Mouse (Mus musculus) lung, embryonic 16.5 days (tissue): Measurements from ENCODE around the gene Castor2. TPM values are rescaled to one million over a fixed set of nuclear protein-coding genes. Genes with fewer than 3 reads are reported as not detected.

Source experiments
- ATAC-seq: fragments of 200-750 bp; cut with Nextera tagmentation; 2 replicates; pipeline ENCODE4 v1.8.0; 2017; ENCODE audit warnings: low read depth, mild to moderate bottlenecking, moderate library complexity
- H3K27ac ChIP-seq: fragments of 300-500 bp; sonication (generic); 2 replicates; pipeline ENCODE4 v1.5.1; 2014; ENCODE audit warnings: mild to moderate bottlenecking, control low read depth, low read length
- H3K27me3 ChIP-seq: fragments of 300-500 bp; sonication (generic); 2 replicates; pipeline ENCODE4 v1.6.1; 2014; ENCODE audit warnings: low read depth, low read length, mixed read lengths; ENCODE audit not compliant: control insufficient read depth, insufficient read depth
- H3K36me3 ChIP-seq: fragments of 300-500 bp; sonication (generic); 2 replicates; pipeline ENCODE4 v1.6.1; 2014; ENCODE audit warnings: low read length; ENCODE audit not compliant: control insufficient read depth, insufficient read depth
- H3K4me1 ChIP-seq: fragments of 300-500 bp; sonication (generic); replicated peaks from 2 replicates; pipeline ENCODE4 v1.6.1; 2014; ENCODE audit warnings: low read length, mixed read lengths; ENCODE audit not compliant: control insufficient read depth, insufficient read depth
- H3K4me2 ChIP-seq: fragments of 300-500 bp; sonication (generic); 2 replicates; pipeline ENCODE4 v1.6.1; 2014; ENCODE audit warnings: low read depth, low read length, control low read depth
- H3K4me3 ChIP-seq: fragments of 300-500 bp; sonication (generic); 2 replicates; pipeline ENCODE4 v1.5.1; 2014; ENCODE audit warnings: mild to moderate bottlenecking, low read length, control low read depth
- H3K9ac ChIP-seq: fragments of 300-500 bp; sonication (generic); 2 replicates; pipeline ENCODE4 v1.6.1; 2014; ENCODE audit warnings: low read length, control low read depth
- H3K9me3 ChIP-seq: fragments of 300-500 bp; sonication (generic); 2 replicates; pipeline ENCODE4 v1.6.1; 2016; ENCODE audit warnings: low read length; ENCODE audit not compliant: control insufficient read depth
- WGBS: fragments of 180-500 bp; shearing (Covaris S2); extraction: QIAGEN DNeasy Blood & Tissue Kit; methylation state at CpG from one replicate; pipeline ENCODE4 v1.1.7; 2014; 5-methylcytosine and 5-hydroxymethylcytosine counted together
- polyA plus RNA-seq: library from polyadenylated mRNA; unstranded; fragments of >200 nt; fragmentation: Nextera tagmentation; extraction: Ambion mirVana; gene quantifications from 2 replicates; pipeline ENCODE4 v1.2.1, GENCODE M21; 2015

Gene Castor2
- polyA plus RNA-seq, 1 experiment from 2014 or later = 3.6 TPM

DNA sequence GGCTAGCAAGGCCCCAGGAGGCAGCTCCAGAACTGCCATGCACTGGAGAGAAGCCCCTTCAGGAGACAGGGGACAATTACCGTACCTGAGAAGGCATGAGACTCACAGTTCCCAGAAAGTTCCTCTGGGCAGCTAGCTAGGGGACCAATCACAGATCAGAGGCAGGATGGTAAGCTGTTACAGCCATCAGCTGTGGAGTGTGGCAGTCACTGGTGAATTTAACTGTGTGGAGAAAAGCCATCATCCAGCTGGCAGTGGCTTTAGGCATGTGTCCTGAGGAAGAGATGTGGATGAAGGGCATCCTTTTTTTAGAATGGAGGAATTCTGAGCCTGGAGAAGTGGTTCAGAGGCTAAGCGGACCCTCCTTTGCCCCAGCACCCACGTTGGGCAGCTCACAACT is 20.6 kb downstream of the Castor2 start:
- H3K4me3 ChIP-seq = no peak overlapping the region
- H3K27me3 ChIP-seq = no peaks in the 10 kb centered on the region
- H3K9ac ChIP-seq = no peak overlapping the region
- no peak overlapping the region for H3K27ac ChIP-seq
- 86% methylated on average over 3 of the region's 3 CpGs for WGBS
- H3K36me3 ChIP-seq = no peaks in the 10 kb centered on the region
- no peak overlapping the region for H3K4me2 ChIP-seq
- no peak for ATAC-seq
- no peaks in the 10 kb centered on the region for H3K9me3 ChIP-seq
- peaks cover 4% of the 10 kb centered on the region; the same call in 1 of the 2 replicates for H3K4me1 ChIP-seq

DNA sequence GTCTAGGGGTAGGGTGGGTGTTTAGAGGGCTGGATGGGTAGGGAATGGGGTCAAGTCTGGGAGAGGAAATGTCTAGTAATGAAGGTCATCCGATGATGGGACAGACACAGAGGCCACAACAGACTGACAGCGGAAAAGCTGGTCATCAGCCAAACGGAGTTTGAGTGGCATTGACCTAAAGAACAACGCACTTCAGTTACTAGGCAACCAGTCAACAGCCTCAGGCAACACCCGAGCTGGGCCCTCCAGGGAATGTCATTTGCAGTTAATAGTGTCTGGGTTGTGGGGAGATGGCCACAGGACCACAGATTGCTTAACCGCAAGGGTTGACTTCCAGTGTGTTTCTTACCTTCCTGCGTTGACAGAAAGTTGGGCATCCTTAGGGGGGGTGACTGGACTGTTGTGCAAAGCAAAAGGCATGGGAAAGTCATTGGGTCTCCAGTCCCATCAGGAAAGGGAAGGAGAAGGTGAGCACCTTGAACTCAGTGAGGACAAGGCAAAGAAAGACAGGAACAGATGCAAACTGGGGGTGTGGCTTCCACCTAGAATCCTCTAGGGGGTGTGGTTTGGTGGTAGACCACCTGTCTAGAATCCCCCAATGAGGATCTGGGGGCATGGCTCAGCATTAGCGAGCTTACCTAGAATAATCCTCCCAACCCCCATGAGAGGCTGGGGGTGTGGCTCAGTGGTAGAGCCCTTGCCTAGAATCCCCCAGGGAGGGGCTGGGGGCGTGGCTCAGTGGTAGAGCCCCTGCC is 21.8 kb downstream of the Castor2 start:
- no peaks in the 10 kb centered on the region for H3K36me3 ChIP-seq
- H3K27ac ChIP-seq = no peak overlapping the region
- H3K9ac ChIP-seq = no peak overlapping the region
- no peak overlapping the region for H3K4me2 ChIP-seq
- ATAC-seq = peak; percentile 42; the same call in 1 of the 2 replicates
- no peaks in the 10 kb centered on the region for H3K27me3 ChIP-seq
- no peaks in the 10 kb centered on the region for H3K9me3 ChIP-seq
- H3K4me3 ChIP-seq = no peak overlapping the region
- WGBS = 58% methylated on average over 8 of the region's 9 CpGs
- H3K4me1 ChIP-seq = peaks cover 4% of the 10 kb centered on the region; the same call in 1 of the 2 replicates

DNA sequence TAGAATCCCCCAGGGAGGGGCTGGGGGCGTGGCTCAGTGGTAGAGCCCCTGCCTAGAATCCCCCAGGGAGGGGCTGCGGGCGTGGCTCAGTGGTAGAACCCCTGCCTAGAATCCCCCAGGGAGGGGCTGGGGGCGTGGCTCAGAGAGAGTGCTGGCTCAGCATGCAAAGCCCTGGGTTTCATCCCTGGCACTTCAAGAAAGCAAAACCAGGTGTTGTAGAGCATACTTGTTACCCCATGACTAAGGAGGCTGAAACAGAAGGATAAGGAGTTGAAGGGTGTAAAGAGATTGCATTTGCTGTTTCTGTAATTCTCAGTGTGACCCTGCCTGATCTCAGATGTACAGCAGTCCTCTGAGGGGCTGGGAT is 22.4 kb downstream of the Castor2 start:
- no peaks in the 10 kb centered on the region; the same call in 1 of the 2 replicates for H3K9me3 ChIP-seq
- no peak overlapping the region for H3K27ac ChIP-seq
- 0 out of 2 replicates have a peak, but pooled peaks cover 2% of the 10 kb centered on the region for H3K36me3 ChIP-seq
- no peak overlapping the region for H3K4me2 ChIP-seq
- H3K4me3 ChIP-seq = no peak overlapping the region
- H3K4me1 ChIP-seq = peaks cover 4% of the 10 kb centered on the region; the same call in 1 of the 2 replicates
- no peaks in the 10 kb centered on the region for H3K27me3 ChIP-seq
- WGBS = 80% methylated on average over 4 of the region's 4 CpGs
- no peak for ATAC-seq
- no peak overlapping the region for H3K9ac ChIP-seq

DNA sequence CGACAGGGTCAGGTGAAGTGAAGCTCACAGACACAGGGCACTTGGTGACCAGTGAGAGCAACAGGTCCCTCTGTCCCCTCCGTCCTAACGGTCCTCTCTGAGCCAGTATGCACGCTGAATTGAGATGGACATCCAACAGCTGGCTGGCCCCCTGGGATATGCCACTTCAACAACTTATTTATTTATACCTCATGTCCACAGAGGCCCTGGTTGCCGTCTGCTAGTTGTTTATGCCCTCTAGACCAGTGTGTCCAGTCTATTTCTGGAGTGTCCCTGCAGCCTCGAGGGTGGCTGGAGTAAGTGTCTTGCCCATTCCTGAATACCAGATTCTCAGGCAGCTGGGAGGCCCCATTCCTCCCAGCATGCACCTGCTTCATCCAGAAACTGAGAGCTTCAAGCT is 24.3 kb downstream of the Castor2 start:
- ATAC-seq = no peak
- H3K9ac ChIP-seq = no peak overlapping the region
- 60% methylated on average over 6 of the region's 6 CpGs for WGBS

DNA sequence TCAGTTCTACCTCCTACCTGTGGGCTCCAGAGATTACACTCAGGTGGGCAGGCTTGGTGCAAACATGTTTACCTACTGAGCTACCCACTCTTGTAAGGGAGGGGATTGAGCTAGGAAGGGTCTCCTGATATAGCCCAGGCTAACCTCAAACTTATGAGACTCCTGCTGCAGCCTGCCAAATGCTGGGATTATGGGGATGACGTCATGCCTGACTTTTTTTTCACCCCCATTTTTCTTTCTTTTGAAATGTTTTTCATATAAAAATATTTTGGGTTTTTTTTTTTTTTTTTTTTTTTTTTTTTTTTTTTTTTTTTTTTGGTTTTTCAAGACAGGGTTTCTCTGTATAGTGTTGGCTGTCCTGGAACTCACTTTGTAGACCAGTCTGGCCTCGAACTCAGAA is 26.7 kb downstream of the Castor2 start:
- H3K4me3 ChIP-seq = no peak overlapping the region
- peaks cover 2% of the 10 kb centered on the region; the same call in 1 of the 2 replicates for H3K4me1 ChIP-seq
- no peaks in the 10 kb centered on the region; the same call in 1 of the 2 replicates for H3K9me3 ChIP-seq
- ATAC-seq = no peak
- 0 out of 2 replicates have a peak, but pooled peaks cover 2% of the 10 kb centered on the region for H3K36me3 ChIP-seq
- WGBS = 75% methylated on average over 2 of the region's 2 CpGs
- no peak overlapping the region for H3K4me2 ChIP-seq
- no peak overlapping the region for H3K9ac ChIP-seq
- no peak overlapping the region for H3K27ac ChIP-seq
- H3K27me3 ChIP-seq = no peaks in the 10 kb centered on the region

More for the DNA sequence above, 24.3 kb downstream of the Castor2 start:
- Histone ChIP-seq H3K9me3 (no peaks in the 10 kb centered on the region; the same call in 1 of the 2 replicates), H3K4me3 (no peak overlapping the region), H3K36me3 (0 out of 2 replicates have a peak, but pooled peaks cover 2% of the 10 kb centered on the region), H3K4me1 (peaks cover 4% of the 10 kb centered on the region; the same call in 1 of the 2 replicates), H3K4me2 (no peak overlapping the region), H3K27ac (no peak overlapping the region), H3K27me3 (no peaks in the 10 kb centered on the region)

DNA sequence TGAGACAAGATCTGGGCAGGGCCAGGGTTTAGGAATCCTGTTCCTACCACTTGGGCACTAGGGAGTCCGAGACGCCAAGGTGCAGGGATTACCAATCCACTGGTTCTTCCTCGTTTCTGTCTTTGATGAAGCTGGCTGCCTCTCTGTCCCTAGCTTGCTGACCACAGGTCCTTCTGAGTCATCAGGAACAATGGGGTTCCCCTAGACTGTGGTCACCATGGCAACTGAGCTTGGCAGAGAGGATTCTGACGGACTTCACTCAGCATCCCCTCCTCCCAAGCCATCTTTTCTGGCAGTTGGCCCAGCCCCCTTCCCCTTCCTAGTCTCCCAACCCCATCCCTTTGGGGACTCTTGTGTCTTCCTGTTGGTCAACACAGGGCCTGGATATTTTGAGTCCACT is 32.1 kb downstream of the Castor2 start:
- Histone ChIP-seq H3K9me3 (no peaks in the 10 kb centered on the region; the same call in 1 of the 2 replicates), H3K27ac (no peak overlapping the region), H3K36me3 (0 out of 2 replicates have a peak, but pooled peaks cover 1% of the 10 kb centered on the region), H3K27me3 (no peaks in the 10 kb centered on the region), H3K4me3 (no peak overlapping the region), H3K9ac (no peak overlapping the region), H3K4me1 (no peaks in the 10 kb centered on the region), H3K4me2 (no peak overlapping the region)
- no peak for ATAC-seq
- 39% methylated on average over 4 of the region's 4 CpGs for WGBS

DNA sequence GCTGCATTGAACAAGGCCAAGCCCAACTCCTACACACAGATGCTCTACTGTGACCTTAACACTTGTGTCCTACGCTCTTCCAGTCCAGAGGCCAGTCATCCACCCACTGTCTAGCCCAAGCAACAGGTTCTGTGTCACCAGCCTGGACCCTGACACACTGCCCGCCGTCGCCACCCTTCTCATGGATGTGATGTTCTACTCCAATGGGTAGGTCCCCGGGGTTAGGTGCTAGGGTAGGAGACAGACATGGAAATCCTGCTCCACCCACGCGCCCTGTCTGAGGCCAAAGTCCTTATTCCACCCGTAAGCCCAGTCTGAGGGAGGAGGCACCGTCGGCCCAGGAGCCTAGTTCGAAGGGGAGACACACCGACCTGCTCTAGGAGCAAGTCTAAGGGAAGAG is 36.5 kb downstream of the Castor2 start:
- Histone ChIP-seq H3K36me3 (no peaks in the 10 kb centered on the region), H3K9ac (no peak overlapping the region), H3K4me2 (no peak overlapping the region), H3K4me1 (no peaks in the 10 kb centered on the region), H3K4me3 (no peak overlapping the region), H3K27me3 (no peaks in the 10 kb centered on the region), H3K9me3 (no peaks in the 10 kb centered on the region), H3K27ac (no peak overlapping the region)
- ATAC-seq = no peak
- 94% methylated on average over 12 of the region's 12 CpGs for WGBS

DNA sequence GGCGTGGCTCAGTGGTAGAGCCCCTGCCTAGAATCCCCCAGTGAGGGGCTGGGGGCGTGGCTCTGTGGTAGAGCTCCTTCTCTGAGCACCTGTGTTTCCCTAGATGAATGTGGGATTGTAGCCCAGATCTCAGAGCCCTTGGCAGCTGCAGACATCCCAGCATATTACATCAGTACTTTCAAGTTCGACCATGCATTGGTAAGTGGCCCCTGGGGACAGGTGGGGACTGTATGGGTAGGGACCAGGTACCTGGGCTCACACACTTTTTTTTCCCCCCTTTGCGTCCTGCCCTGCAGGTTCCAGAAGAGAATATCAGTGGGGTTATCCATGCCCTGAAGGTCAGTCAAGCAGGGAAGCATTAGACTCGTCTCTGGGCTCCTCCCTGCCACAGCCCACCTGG is 38.4 kb downstream of the Castor2 start:
- ATAC-seq = no peak
- Histone ChIP-seq H3K27me3 (no peaks in the 10 kb centered on the region), H3K9ac (no peak overlapping the region), H3K9me3 (no peaks in the 10 kb centered on the region), H3K27ac (no peak overlapping the region), H3K36me3 (no peaks in the 10 kb centered on the region), H3K4me3 (no peak overlapping the region), H3K4me1 (no peaks in the 10 kb centered on the region), H3K4me2 (no peak overlapping the region)
- 84% methylated on average over 5 of the region's 5 CpGs for WGBS

DNA sequence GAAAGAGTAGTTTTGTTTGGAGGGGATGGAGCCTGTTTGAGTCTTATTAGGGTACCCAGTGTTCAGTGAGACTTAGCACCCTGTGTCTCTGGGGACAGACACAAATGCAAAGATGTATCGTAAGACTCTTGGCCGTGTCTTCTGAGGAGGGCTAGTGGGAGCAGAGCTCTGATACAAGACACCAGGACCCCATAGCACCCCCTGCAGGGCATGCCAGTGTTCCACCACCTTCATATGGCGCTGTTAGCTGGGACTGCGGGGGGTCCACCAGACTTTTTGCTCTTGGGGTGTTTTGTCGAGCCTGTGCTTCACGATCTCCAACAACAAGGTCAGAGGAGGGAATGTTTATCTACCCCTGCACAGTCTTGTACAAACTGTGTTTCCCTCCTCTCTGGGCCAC is 39.9 kb downstream of the Castor2 start:
- no peak overlapping the region for H3K9ac ChIP-seq
- no peaks in the 10 kb centered on the region for H3K4me1 ChIP-seq
- H3K36me3 ChIP-seq = no peaks in the 10 kb centered on the region
- H3K9me3 ChIP-seq = no peaks in the 10 kb centered on the region
- no peak overlapping the region for H3K4me2 ChIP-seq
- ATAC-seq = no peak
- H3K27ac ChIP-seq = no peak overlapping the region
- no peaks in the 10 kb centered on the region for H3K27me3 ChIP-seq
- WGBS = 82% methylated on average over 6 of the region's 6 CpGs
- H3K4me3 ChIP-seq = no peak overlapping the region
